Comparison of ENCODE assay signal across 21 mouse cellular contexts in genomic region chr5:139241022-139241761, GRCm38 (mm10). TPM values are rescaled to one million over a fixed set of nuclear protein-coding genes. Genes with fewer than 3 reads are reported as not detected.
DNase-seq lines count a peak whose midpoint lies in the region; ATAC-seq and TF ChIP-seq lines count a peak whose summit lies in the region.
"Had no signal": no experiment of that assay in that cellular context is flagged by ENCODE, and none has a peak within 500 bp of the region (broad histone marks: within the 10 kb centered on the region; RNA-seq: fewer than 3 reads in every experiment).

No protein-coding gene starts in this region.

- no peak overlapping the region for H3K4me2 ChIP-seq in heart, embryonic 15.5 days
- no peak overlapping the region for H3K4me2 ChIP-seq in stomach, postnatal 0 days (replicated peaks; ENCODE audit: low read depth)
- H3K4me2 ChIP-seq: hindbrain, embryonic 15.5 days; intestine, embryonic 15.5 days; liver, embryonic 11.5 days; midbrain, embryonic 15.5 days had no signal

- peaks cover 29% of the 10 kb centered on the region for H3K4me1 ChIP-seq in heart, embryonic 15.5 days (replicated peaks)
- peaks cover 10% of the 10 kb centered on the region; the same call in 1 of the 2 replicates for H3K4me1 ChIP-seq in small intestine, adult 2 months (ENCODE audit: control insufficient read depth, insufficient read depth, insufficient read length, low read length)
- H3K4me1 ChIP-seq in stomach, postnatal 0 days (replicated peaks; ENCODE audit: control insufficient read depth, insufficient read depth) = no peaks in the 10 kb centered on the region
- H3K4me1 ChIP-seq: hindbrain, embryonic 15.5 days; intestine, embryonic 15.5 days; midbrain, embryonic 15.5 days had no signal

- no peak overlapping the region for H3K4me3 ChIP-seq in heart, embryonic 15.5 days
- no peak overlapping the region for H3K4me3 ChIP-seq in small intestine, adult 2 months (ENCODE audit: low read depth, low read length)
- no peak overlapping the region for H3K4me3 ChIP-seq in stomach, postnatal 0 days (ENCODE audit: low read depth, low read length)
- H3K4me3 ChIP-seq: hindbrain, embryonic 15.5 days; intestine, embryonic 15.5 days; midbrain, embryonic 15.5 days had no signal

- peaks cover 59% of the 10 kb centered on the region for H3K36me3 ChIP-seq in heart, embryonic 15.5 days
- peaks cover 78% of the 10 kb centered on the region for H3K36me3 ChIP-seq in small intestine, adult 2 months (ENCODE audit: control insufficient read depth, insufficient read depth, low read length)
- H3K36me3 ChIP-seq in stomach, postnatal 0 days (ENCODE audit: control insufficient read depth, insufficient read depth, low read length) = peaks cover 46% of the 10 kb centered on the region

- ATAC-seq in heart, embryonic 15.5 days (replicated peaks; ENCODE audit: insufficient number of reproducible peaks, insufficient read depth, low FRiP score, low read depth) = 0 out of 2 replicates have a peak, but pooled peaks have one; percentile 20
- peak; percentile 48; the same call in 1 of the 2 replicates for ATAC-seq in stomach, postnatal 0 days (ENCODE audit: low FRiP score, low TSS enrichment)
- ATAC-seq: forebrain, embryonic 16.5 days; intestine, embryonic 15.5 days; midbrain, embryonic 15.5 days had no signal

- peak; percentile 86 for TF ChIP-seq EP300 in stomach, postnatal 0 days (optimal IDR thresholded peaks at IDR 0.05)

- no peak for TF ChIP-seq CTCF in small intestine, adult 2 months (IDR thresholded peaks at IDR 0.05; ENCODE audit: extremely low read depth, insufficient read length, insufficient replicate concordance, low read depth, low read length)
- no peak for TF ChIP-seq CTCF in stomach, postnatal 0 days (IDR thresholded peaks at IDR 0.05; ENCODE audit: low read depth)

- no peak for TF ChIP-seq POLR2A in small intestine, adult 2 months (IDR thresholded peaks at IDR 0.05; ENCODE audit: low read depth, low read length)

- no peaks in the 10 kb centered on the region for H3K9me3 ChIP-seq in heart, embryonic 15.5 days (replicated peaks)
- no peaks in the 10 kb centered on the region for H3K9me3 ChIP-seq in stomach, postnatal 0 days (ENCODE audit: control insufficient read depth, low read length)
- H3K9me3 ChIP-seq: hindbrain, embryonic 15.5 days; intestine, embryonic 15.5 days; midbrain, embryonic 15.5 days had no signal

- no peak overlapping the region for H3K9ac ChIP-seq in heart, embryonic 15.5 days
- H3K9ac ChIP-seq in stomach, postnatal 0 days (ENCODE audit: low read length) = no peak overlapping the region
- H3K9ac ChIP-seq: hindbrain, embryonic 15.5 days; intestine, embryonic 15.5 days; midbrain, embryonic 15.5 days had no signal

- WGBS in heart, embryonic 15.5 days = 66% methylated on average over 15 of the region's 15 CpGs
- 89% methylated on average over 15 of the region's 15 CpGs for WGBS in small intestine, adult 2 months
- WGBS in stomach, postnatal 0 days = 70% methylated on average over 15 of the region's 15 CpGs

- H3K27me3 ChIP-seq in heart, embryonic 15.5 days = no peaks in the 10 kb centered on the region
- H3K27me3 ChIP-seq in small intestine, adult 2 months (ENCODE audit: control insufficient read depth, insufficient read depth, low read length) = no peaks in the 10 kb centered on the region
- no peaks in the 10 kb centered on the region for H3K27me3 ChIP-seq in stomach, postnatal 0 days (ENCODE audit: control insufficient read depth, insufficient read depth, low read length)
- H3K27me3 ChIP-seq: hindbrain, embryonic 15.5 days; intestine, embryonic 15.5 days; midbrain, embryonic 15.5 days had no signal

- no peak for DNase-seq in heart, adult 9 months (ENCODE audit: low spot score in 2 of 2)
- DNase-seq in layer of hippocampus, adult 9-11 months = peak; percentile 59
- no peak for DNase-seq in layer of hippocampus, postnatal 14 days (ENCODE audit: low spot score in 2 of 2)
- no peak for DNase-seq in stomach, postnatal 0 days (ENCODE audit: low spot score)
- no peak for DNase-seq in cerebellum, postnatal 4 days (ENCODE audit: low spot score in 2 of 2)
- DNase-seq: adrenal gland, postnatal 10 days; cerebellum, adult 9-11 months; heart, postnatal 4 days; kidney, adult 9 months; kidney, postnatal 4 days; lung, adult 18-20 months; lung, postnatal 14 days; right cerebral cortex, postnatal 4 days; thymus, adult 2 months had no signal

- H3K27ac ChIP-seq in heart, embryonic 15.5 days = peak overlapping the region; percentile 52
- H3K27ac ChIP-seq in small intestine, adult 2 months (ENCODE audit: insufficient read depth, low read depth, low read length) = peak overlapping the region; percentile 79; the same call in 1 of the 2 replicates
- H3K27ac ChIP-seq in stomach, postnatal 0 days (replicated peaks) = peak overlapping the region; percentile 71
- H3K27ac ChIP-seq: hindbrain, embryonic 15.5 days; intestine, embryonic 15.5 days; midbrain, embryonic 15.5 days had no signal

RNA-seq across cellular contexts. Expression of gene Get4, which starts 10.9 kb away (rescaled TPM):
- 132 and 146 TPM in 2 replicates for polyA plus RNA-seq in heart, embryonic 15.5 days (2015; fragmentation: Nextera tagmentation; extraction: Ambion mirVana)
- 10 to 100 TPM; 45.5 to 49.2 TPM for total RNA-seq in layer of hippocampus, postnatal 14 days (2021)
- polyA plus RNA-seq in small intestine, adult 2 months (2012; rRNA removed) = 82.6 and 240 TPM in 2 replicates
- 132 and 133 TPM in 2 replicates for polyA plus RNA-seq in stomach, postnatal 0 days (2015; fragmentation: Nextera tagmentation; extraction: Ambion mirVana)

RNA-seq across cellular contexts. Expression of gene Sun1, which starts 40.8 kb away (rescaled TPM):
- 32.4 and 38.9 TPM in 2 replicates for polyA plus RNA-seq in heart, embryonic 15.5 days (2015; fragmentation: Nextera tagmentation; extraction: Ambion mirVana)
- 10 to 100 TPM; 66.9 to 73.5 TPM for total RNA-seq in layer of hippocampus, postnatal 14 days (2021)
- polyA plus RNA-seq in small intestine, adult 2 months (2012; rRNA removed) = 15.4 and 27.5 TPM in 2 replicates
- 24.0 TPM in 2 replicates for polyA plus RNA-seq in stomach, postnatal 0 days (2015; fragmentation: Nextera tagmentation; extraction: Ambion mirVana)
